Mouse (Mus musculus) bone marrow macrophage, adult 2 months (primary cell): ENCODE results near the gene Vti1a.

Experiments
- CTCF ChIP-seq: IDR thresholded peaks from 2 replicates; pipeline ENCODE4 v1.5.1; 2012; ENCODE audit warnings: low read depth, mild to moderate bottlenecking, low read length, moderate library complexity
- POLR2A ChIP-seq: IDR thresholded peaks from 2 replicates; pipeline ENCODE4 v1.6.1; 2012; ENCODE audit warnings: mild to moderate bottlenecking, low read depth, low read length, borderline replicate concordance

DNA sequence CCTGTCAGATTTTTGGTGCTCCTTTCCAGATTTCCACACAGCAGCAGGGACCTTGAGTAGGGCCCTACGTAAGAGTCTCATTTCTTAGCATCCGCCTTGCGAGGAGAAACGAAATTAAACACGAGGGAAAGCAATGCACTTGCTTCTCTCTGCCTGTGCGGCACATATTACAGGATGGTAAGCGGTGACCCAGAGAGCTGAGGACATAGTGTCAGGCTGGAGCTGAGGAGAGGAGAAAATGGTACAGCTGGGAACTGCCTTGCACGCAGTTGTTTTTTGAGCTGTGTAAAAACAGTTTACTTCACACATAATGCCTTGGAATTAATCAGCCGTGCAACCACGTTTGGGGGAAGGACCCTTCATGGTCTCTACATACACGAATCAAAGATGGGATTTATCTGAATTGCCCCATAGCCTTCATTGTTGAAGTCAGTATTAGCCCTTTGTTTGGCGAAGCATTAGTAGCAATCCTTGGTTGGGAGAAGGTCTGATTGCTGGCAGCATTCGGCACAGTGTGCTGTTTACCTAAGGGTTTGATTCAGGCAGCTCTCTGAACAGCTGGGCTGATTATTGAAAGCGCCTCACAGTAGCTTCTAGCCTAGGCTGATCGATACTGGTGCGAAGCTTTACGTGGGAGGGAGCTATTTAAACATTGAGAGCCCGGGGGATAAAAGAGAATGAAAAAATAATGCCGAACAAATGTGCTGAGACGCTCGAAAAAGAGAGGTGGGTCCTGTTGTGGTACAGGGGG is 153.4 kb downstream of the Vti1a start:
- TF ChIP-seq CTCF (no peak), POLR2A (no peak)
